Mouse (Mus musculus): ENCODE data around the gene Mrpl49. TPM values are rescaled to one million over a fixed set of nuclear protein-coding genes. Genes with fewer than 3 reads are reported as not detected.

Mrpl49 gene
- polyA plus RNA-seq, 1 experiment from 2014 or later = 81.7 TPM

- Histone ChIP-seq H3K4me1 (replicated peaks; ENCODE audit: control insufficient read depth, insufficient read depth, low read length) (peaks cover 11% of the 10 kb centered on the region), H3K27ac (ENCODE audit: low read depth, low read length) (peak within 1 kb of the TSS; percentile 92), H3K36me3 (ENCODE audit: control insufficient read depth, insufficient read depth, low read length) (peaks cover 3% of the 10 kb centered on the region), H3K9ac (ENCODE audit: low read depth, low read length) (peak within 1 kb of the TSS; percentile 97), H3K9me3 (ENCODE audit: control insufficient read depth, low read length) (no peaks in the 10 kb centered on the region), H3K4me2 (replicated peaks; ENCODE audit: low read depth, low read length) (peak within 1 kb of the TSS; percentile 95), H3K27me3 (ENCODE audit: control insufficient read depth, insufficient read depth, low read length) (no peaks in the 10 kb centered on the region), H3K4me3 (ENCODE audit: low read depth, low read length) (peak within 1 kb of the TSS; percentile 91)
- DNase-seq (ENCODE audit: low spot score) = peak; percentile 92
- peak; percentile 59 for ATAC-seq (ENCODE audit: low FRiP score)
- under 1% methylated on average over 56 of the region's 58 CpGs for WGBS
These were observed 3.5 kb upstream of the Mrpl49 start, which contains the start of gene Znhit2 for GRCm38 (mm10) chr19:6061021-6061533. Gene Znhit2 (plus strand): TSS chr19:6061192.

DNA sequence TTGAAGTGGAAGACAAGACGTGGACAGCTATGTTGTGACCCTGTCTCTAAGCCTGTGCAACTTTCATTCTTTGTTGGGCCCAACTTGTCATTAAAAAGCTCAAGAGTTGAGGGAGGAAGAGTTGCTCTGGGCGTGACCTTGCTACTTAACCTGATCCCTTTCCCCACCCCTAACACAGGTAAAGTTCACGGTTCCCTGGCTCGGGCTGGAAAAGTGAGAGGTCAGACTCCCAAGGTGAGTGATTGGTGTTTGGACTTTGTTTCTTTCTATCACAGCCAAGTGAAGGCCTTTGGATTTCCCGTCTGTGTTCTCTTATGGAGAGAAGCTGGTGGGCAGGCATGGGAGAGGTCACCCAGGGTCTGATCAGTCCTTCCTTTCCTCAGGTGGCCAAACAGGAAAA, 1.4 kb upstream of the Mrpl49 start:
- 85% methylated on average over 5 of the region's 5 CpGs for WGBS
- ATAC-seq (ENCODE audit: low FRiP score) (no peak), DNase-seq (ENCODE audit: low spot score) (no peak)
- Histone ChIP-seq H3K9ac (ENCODE audit: low read depth, low read length) (no peak overlapping the region; the same call in 1 of the 2 replicates), H3K4me1 (replicated peaks; ENCODE audit: control insufficient read depth, insufficient read depth, low read length) (peaks cover 11% of the 10 kb centered on the region), H3K27ac (ENCODE audit: low read depth, low read length) (no peak overlapping the region), H3K9me3 (ENCODE audit: control insufficient read depth, low read length) (no peaks in the 10 kb centered on the region), H3K27me3 (ENCODE audit: control insufficient read depth, insufficient read depth, low read length) (no peaks in the 10 kb centered on the region), H3K4me2 (replicated peaks; ENCODE audit: low read depth, low read length) (peak overlapping the region; percentile 75), H3K36me3 (ENCODE audit: control insufficient read depth, insufficient read depth, low read length) (peaks cover 3% of the 10 kb centered on the region), H3K4me3 (ENCODE audit: low read depth, low read length) (peak overlapping the region; percentile 88)

GRCm38 (mm10) chr19:6058513-6058912, 928 bp upstream of the Mrpl49 start:
- peaks cover 4% of the 10 kb centered on the region for H3K36me3 ChIP-seq (ENCODE audit: control insufficient read depth, insufficient read depth, low read length)
- 35% methylated on average over 5 of the region's 5 CpGs for WGBS
- no peak for ATAC-seq (ENCODE audit: low FRiP score)

DNA sequence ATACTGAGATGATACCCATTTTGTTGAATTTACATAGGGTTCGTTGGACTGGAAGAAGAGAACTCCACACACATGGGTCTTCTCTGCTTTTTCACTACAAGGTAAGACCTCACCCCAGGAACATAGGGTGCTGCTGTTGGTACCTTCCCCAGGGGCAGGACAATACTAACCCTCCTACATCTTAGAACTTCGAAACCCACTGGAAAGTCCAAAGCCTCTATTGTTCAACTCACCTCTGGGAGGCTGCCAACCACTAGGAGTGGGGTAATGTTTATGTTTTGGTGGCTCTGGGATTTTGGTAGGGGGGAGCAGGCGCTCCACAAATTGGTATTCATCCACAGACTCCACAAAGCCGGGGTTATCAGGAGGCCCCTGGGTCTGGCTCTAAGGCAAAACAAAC, 889 bp downstream of the Mrpl49 start:
- Histone ChIP-seq H3K36me3 (ENCODE audit: control insufficient read depth, insufficient read depth, low read length) (peaks cover 19% of the 10 kb centered on the region), H3K9ac (ENCODE audit: low read depth, low read length) (peak overlapping the region; percentile 91), H3K27me3 (ENCODE audit: control insufficient read depth, insufficient read depth, low read length) (no peaks in the 10 kb centered on the region), H3K27ac (ENCODE audit: low read depth, low read length) (no peak overlapping the region), H3K4me1 (replicated peaks; ENCODE audit: control insufficient read depth, insufficient read depth, low read length) (peaks cover 6% of the 10 kb centered on the region; the same call in 1 of the 2 replicates), H3K9me3 (ENCODE audit: control insufficient read depth, low read length) (no peaks in the 10 kb centered on the region), H3K4me3 (ENCODE audit: low read depth, low read length) (peak overlapping the region; percentile 88), H3K4me2 (replicated peaks; ENCODE audit: low read depth, low read length) (peak overlapping the region; percentile 52)
- DNase-seq (ENCODE audit: low spot score) = no peak
- WGBS = 69% methylated on average over 4 of the region's 4 CpGs
- ATAC-seq (ENCODE audit: low FRiP score) = no peak

More at GRCm38 (mm10) chr19:6058513-6058912, 928 bp upstream of the Mrpl49 start:
- peak overlapping the region; percentile 75 for H3K4me2 ChIP-seq (replicated peaks; ENCODE audit: low read depth, low read length)
- no peak for DNase-seq (ENCODE audit: low spot score)
- peak overlapping the region; percentile 91 for H3K9ac ChIP-seq (ENCODE audit: low read depth, low read length)
- H3K27ac ChIP-seq (ENCODE audit: low read depth, low read length) = no peak overlapping the region
- H3K27me3 ChIP-seq (ENCODE audit: control insufficient read depth, insufficient read depth, low read length) = no peaks in the 10 kb centered on the region
- peak overlapping the region; percentile 88 for H3K4me3 ChIP-seq (ENCODE audit: low read depth, low read length)
- H3K9me3 ChIP-seq (ENCODE audit: control insufficient read depth, low read length) = no peaks in the 10 kb centered on the region
- H3K4me1 ChIP-seq (replicated peaks; ENCODE audit: control insufficient read depth, insufficient read depth, low read length) = peaks cover 11% of the 10 kb centered on the region

DNA sequence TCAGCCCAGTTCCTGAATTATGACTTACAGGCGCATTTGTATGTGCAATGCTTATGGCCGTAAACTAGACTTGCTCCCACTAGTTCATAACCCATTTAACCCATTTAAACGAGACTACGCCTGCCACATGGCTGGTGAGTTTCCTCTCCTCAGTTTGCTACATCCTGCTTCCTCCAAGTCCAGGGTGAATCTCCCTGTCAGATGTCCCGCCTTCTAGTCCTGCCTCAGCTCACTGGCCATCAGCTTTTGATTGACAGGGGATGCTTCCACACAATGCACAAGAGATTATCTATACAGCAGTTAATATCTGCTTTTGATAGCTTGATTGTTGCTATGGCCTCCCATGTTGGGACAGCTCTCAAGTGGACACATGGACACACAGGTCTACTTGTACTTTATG, 3.3 kb downstream of the Mrpl49 start:
- Histone ChIP-seq H3K9me3 (ENCODE audit: control insufficient read depth, low read length) (no peaks in the 10 kb centered on the region), H3K36me3 (ENCODE audit: control insufficient read depth, insufficient read depth, low read length) (peaks cover 34% of the 10 kb centered on the region), H3K4me1 (replicated peaks; ENCODE audit: control insufficient read depth, insufficient read depth, low read length) (peaks cover 6% of the 10 kb centered on the region; the same call in 1 of the 2 replicates), H3K9ac (ENCODE audit: low read depth, low read length) (no peak overlapping the region), H3K4me3 (ENCODE audit: low read depth, low read length) (no peak overlapping the region), H3K4me2 (replicated peaks; ENCODE audit: low read depth, low read length) (no peak overlapping the region), H3K27me3 (ENCODE audit: control insufficient read depth, insufficient read depth, low read length) (no peaks in the 10 kb centered on the region), H3K27ac (ENCODE audit: low read depth, low read length) (no peak overlapping the region)
- no peak for ATAC-seq (ENCODE audit: low FRiP score)
- WGBS = 89% methylated on average over 5 of the region's 5 CpGs
- no peak for DNase-seq (ENCODE audit: low spot score)

GRCm38 (mm10) chr19:6052516-6052915, 5.1 kb downstream of the Mrpl49 start:
- Histone ChIP-seq H3K27ac (ENCODE audit: low read depth, low read length) (no peak overlapping the region), H3K9ac (ENCODE audit: low read depth, low read length) (no peak overlapping the region), H3K9me3 (ENCODE audit: control insufficient read depth, low read length) (no peaks in the 10 kb centered on the region), H3K4me2 (replicated peaks; ENCODE audit: low read depth, low read length) (no peak overlapping the region), H3K27me3 (ENCODE audit: control insufficient read depth, insufficient read depth, low read length) (no peaks in the 10 kb centered on the region), H3K36me3 (ENCODE audit: control insufficient read depth, insufficient read depth, low read length) (peaks cover 39% of the 10 kb centered on the region), H3K4me1 (replicated peaks; ENCODE audit: control insufficient read depth, insufficient read depth, low read length) (peaks cover 8% of the 10 kb centered on the region), H3K4me3 (ENCODE audit: low read depth, low read length) (no peak overlapping the region)
- DNase-seq (ENCODE audit: low spot score) (no peak), ATAC-seq (ENCODE audit: low FRiP score) (no peak)
- whole genome bisulfite sequencing = 91% methylated on average over 7 of the region's 7 CpGs

DNA sequence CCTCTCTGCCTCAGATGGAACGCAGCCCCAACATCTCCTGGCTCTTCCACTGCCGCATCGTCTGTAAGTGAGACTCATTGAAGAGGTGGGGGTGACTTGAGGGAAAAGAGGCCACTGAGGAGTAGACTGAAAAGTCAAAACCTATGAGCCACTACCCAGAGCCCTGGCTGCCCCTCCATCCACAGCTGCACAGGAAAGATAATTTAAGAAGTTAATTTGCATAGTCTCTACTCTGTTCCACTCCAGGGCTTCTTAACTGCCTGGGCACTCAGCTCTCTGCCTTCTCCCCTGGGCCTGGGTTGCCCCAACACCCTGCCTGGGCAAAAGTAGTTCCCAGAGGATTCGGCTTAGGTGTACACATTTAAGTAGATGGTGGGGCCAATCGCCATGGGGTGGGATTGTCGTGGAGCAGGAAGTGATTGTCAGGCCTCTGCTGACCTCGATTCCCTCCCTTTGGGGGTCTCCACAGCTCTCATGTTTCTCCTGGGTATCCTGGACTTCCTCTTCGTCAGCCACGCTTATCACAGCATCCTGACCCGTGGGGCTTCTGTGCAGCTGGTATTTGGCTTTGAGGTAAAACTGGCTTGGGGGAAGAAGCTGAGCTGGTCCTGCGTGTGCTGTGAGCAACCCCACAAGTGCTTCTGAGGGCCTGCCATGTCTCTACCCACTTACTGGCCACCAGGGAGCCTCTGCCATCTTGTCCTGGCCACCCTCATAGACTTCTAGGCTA, 8.7 kb downstream of the Mrpl49 start:
- Histone ChIP-seq H3K4me1 (replicated peaks; ENCODE audit: control insufficient read depth, insufficient read depth, low read length) (peaks cover 8% of the 10 kb centered on the region), H3K36me3 (ENCODE audit: control insufficient read depth, insufficient read depth, low read length) (peaks cover 39% of the 10 kb centered on the region), H3K4me2 (replicated peaks; ENCODE audit: low read depth, low read length) (no peak overlapping the region), H3K9ac (ENCODE audit: low read depth, low read length) (no peak overlapping the region), H3K9me3 (ENCODE audit: control insufficient read depth, low read length) (no peaks in the 10 kb centered on the region), H3K27me3 (ENCODE audit: control insufficient read depth, insufficient read depth, low read length) (no peaks in the 10 kb centered on the region), H3K4me3 (ENCODE audit: low read depth, low read length) (no peak overlapping the region), H3K27ac (ENCODE audit: low read depth, low read length) (no peak overlapping the region)
- WGBS = 90% methylated on average over 11 of the region's 11 CpGs
- no peak for DNase-seq (ENCODE audit: low spot score)
- ATAC-seq (ENCODE audit: low FRiP score) = no peak

GRCm38 (mm10) chr19:6047899-6048166, 9.8 kb downstream of the Mrpl49 start:
- H3K27me3 ChIP-seq (ENCODE audit: control insufficient read depth, insufficient read depth, low read length) = no peaks in the 10 kb centered on the region
- ATAC-seq (ENCODE audit: low FRiP score) (no peak), DNase-seq (ENCODE audit: low spot score) (no peak)
- H3K4me3 ChIP-seq (ENCODE audit: low read depth, low read length) = peak overlapping the region; percentile 93
- peak overlapping the region; percentile 96 for H3K4me2 ChIP-seq (replicated peaks; ENCODE audit: low read depth, low read length)
- no peaks in the 10 kb centered on the region for H3K9me3 ChIP-seq (ENCODE audit: control insufficient read depth, low read length)
- H3K4me1 ChIP-seq (replicated peaks; ENCODE audit: control insufficient read depth, insufficient read depth, low read length) = peaks cover 8% of the 10 kb centered on the region
- H3K36me3 ChIP-seq (ENCODE audit: control insufficient read depth, insufficient read depth, low read length) = peaks cover 33% of the 10 kb centered on the region
- no peak overlapping the region for H3K27ac ChIP-seq (ENCODE audit: low read depth, low read length)
- peak overlapping the region; percentile 91 for H3K9ac ChIP-seq (ENCODE audit: low read depth, low read length)
- 89% methylated on average over 8 of the region's 8 CpGs for WGBS

Measured in hindbrain, embryonic 11.5 days (tissue).